Mouse (Mus musculus) intestine, embryonic 15.5 days (tissue): ENCODE data around the gene Prdm8. TPM values are rescaled to one million over a fixed set of nuclear protein-coding genes. Genes with fewer than 3 reads are reported as not detected.

Experiments used
- polyA plus RNA-seq: library from polyadenylated mRNA; unstranded; fragments of >200 nt; fragmentation: Nextera tagmentation; extraction: Ambion mirVana; gene quantifications from 2 replicates; pipeline ENCODE4 v1.2.1, GENCODE M21; 2015

Prdm8 gene
- polyA plus RNA-seq, 1 experiment from 2014 or later: not detected

Other genes starting within 250 kb of the Prdm8 start
- gene Antxr2, start 136.2 kb upstream of the Prdm8 start, polyA plus RNA-seq: 19.1 and 21.7 TPM in 2 replicates
- gene Fgf5, start 87.0 kb downstream of the Prdm8 start, polyA plus RNA-seq: 0.77 and 1.2 TPM in 2 replicates
- gene Cfap299, start 162.1 kb downstream of the Prdm8 start, polyA plus RNA-seq: 0.46 and 0.59 TPM in 2 replicates